Mouse (Mus musculus): ENCODE results near the gene Ano8. TPM values are rescaled to one million over a fixed set of nuclear protein-coding genes. Genes with fewer than 3 reads are reported as not detected.
"Not testable (repeated sequence)": the region's sequence is repeated elsewhere in the genome, so short reads cannot be mapped to it uniquely, and the experiment has no call there.

The Ano8 gene
- polyA plus RNA-seq (2015; fragmentation: Nextera tagmentation; extraction: Ambion mirVana): 0.79 and 1.0 TPM in 2 replicates

DNA sequence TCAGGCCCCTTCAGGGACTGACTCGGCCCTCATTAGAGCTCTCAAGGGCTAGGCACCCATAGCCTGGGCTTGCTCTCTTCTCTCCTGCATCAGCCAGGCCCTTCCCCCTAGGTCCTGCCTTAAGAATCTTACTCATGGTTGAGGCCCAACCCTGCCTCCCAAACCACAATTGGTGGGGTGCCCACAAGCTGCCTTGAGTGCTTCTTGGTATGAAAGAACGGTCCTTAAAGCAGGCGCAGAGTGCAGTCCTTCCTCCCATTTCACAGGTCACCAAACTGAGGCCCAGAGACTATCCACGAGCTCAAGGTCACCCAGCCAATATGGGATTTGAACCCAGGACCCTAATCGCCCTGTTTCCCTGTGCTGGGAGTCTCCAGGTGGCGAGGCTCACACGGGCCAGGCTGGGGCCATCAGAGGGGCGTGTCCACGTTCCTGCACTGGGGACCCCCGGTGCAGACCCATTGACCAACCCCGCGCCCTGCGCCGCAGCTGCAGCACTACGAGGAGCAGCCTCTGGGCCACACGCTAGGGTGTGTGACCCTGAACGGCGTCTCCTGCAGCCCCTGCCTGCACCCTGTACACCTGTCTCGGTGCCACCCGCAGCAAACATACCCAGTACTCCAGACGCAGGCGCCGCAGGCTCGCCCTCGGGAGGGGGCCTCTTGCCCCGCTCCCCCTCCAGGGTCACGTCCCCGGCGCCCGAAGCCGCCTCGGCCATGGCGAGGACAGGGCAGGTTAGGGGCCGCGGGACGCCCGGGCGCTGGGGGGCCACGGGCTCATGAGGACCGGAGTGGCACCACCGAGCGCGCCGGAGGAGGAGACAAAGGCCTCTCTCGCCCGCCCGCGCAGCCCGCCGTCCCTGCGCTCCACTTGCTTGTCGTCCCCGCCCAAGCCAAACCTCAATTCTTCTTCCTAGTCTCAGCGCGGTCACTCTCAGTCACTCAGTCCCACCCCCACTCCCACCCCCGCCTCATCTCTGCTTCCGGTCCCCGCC is at the start of gene Ano8:
TSS of gene Ano8 (minus strand) at position 822 of the 994 bp plus-strand sequence.
- H3K27ac ChIP-seq (ENCODE audit: low read length): peak within 1 kb of the TSS; percentile 88
- H3K9me3 ChIP-seq (ENCODE audit: control insufficient read depth, low read length): no peaks in the 10 kb centered on the region
- H3K4me2 ChIP-seq (ENCODE audit: low read depth, low read length): peak within 1 kb of the TSS; percentile 82
- ATAC-seq (ENCODE audit: low read depth): peak; percentile 71
- H3K36me3 ChIP-seq (ENCODE audit: control insufficient read depth, insufficient read depth, low read length): peaks cover 3% of the 10 kb centered on the region; the same call in 1 of the 2 replicates
- H3K9ac ChIP-seq (ENCODE audit: low read length): peak within 1 kb of the TSS; percentile 89
- peaks cover 16% of the 10 kb centered on the region for H3K4me1 ChIP-seq (replicated peaks; ENCODE audit: control insufficient read depth, insufficient read depth, low read length)
- WGBS: 4% methylated on average over 54 of the region's 58 CpGs
- H3K27me3 ChIP-seq (ENCODE audit: control insufficient read depth, insufficient read depth, low read depth, low read length): no peaks in the 10 kb centered on the region
- peak within 1 kb of the TSS; percentile 80 for H3K4me3 ChIP-seq (ENCODE audit: low read length)

DNA sequence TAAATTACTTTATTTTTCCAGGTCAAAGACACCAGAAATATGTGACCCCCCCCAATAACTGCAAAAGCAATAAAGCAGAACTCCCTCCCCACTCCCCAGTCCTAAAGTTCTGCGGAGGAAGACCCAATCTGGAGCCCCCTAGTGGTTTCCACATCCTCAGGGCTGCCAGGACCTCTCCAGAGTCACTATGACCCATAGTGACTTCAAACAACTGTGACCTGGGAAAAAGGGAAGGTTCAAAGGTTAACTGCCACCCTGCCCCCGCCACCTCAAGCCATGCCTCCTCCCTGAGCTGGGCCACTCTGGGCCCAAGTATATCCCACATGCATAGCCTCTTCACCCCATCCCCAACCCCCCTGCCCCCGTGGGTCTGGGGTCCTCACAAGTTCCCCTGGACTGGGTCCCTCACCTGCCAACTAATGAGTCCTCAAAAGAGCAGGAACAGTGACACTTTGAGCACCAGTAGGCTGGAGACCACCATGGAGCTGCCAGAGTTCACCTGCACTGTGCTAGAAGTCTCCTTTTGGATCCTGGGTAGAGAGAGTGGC is 48.6 kb upstream of the Ano8 start:
- H3K9ac ChIP-seq (ENCODE audit: low read length): no peak overlapping the region
- no peak overlapping the region for H3K4me3 ChIP-seq (ENCODE audit: low read length)
- H3K9me3 ChIP-seq (ENCODE audit: control insufficient read depth, low read length): no peaks in the 10 kb centered on the region
- 30% methylated on average over 3 of the region's 3 CpGs for WGBS
- H3K36me3 ChIP-seq (ENCODE audit: control insufficient read depth, insufficient read depth, low read length): no peaks in the 10 kb centered on the region
- H3K4me1 ChIP-seq (replicated peaks; ENCODE audit: control insufficient read depth, insufficient read depth, low read length): peaks cover 5% of the 10 kb centered on the region
- no peak for ATAC-seq (ENCODE audit: low read depth)
- H3K27ac ChIP-seq (ENCODE audit: low read length): no peak overlapping the region
- H3K4me2 ChIP-seq (ENCODE audit: low read depth, low read length): no peak overlapping the region
- H3K27me3 ChIP-seq (ENCODE audit: control insufficient read depth, insufficient read depth, low read depth, low read length): no peaks in the 10 kb centered on the region

DNA sequence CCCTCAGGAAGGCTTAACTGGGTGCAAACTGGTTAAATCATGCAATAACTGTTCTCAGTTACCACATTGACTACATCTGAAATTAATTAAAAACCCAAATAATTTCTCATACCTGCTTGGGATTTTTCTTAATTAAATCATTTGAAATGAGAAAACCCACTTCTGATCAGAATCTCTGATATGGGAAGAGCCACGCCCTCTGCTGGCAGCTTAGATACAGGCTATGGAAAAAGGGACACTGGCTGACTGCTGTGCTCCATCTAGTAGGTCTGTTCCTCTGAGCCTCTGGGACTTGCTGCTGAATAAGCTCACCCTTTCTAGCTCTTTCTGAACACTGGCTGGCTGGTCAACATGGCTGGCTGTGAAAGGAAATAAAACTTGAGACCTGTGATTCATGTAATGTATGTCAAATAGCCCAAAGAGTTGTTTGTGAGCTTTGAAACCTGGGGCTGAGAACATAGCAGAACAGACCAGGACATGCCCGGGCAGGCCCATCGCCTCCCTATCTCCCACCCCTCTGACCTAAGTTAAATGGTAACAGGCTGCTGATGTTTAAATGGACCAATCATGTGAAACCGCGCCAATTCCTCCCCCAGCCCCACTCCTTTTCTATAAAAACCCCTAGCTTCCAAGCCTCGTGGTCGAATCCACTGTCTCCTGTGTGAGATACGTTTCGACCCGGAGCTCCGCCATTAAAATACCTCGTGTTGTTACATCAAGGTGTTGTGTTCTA is 45.1 kb upstream of the Ano8 start:
- H3K4me1 ChIP-seq (replicated peaks; ENCODE audit: control insufficient read depth, insufficient read depth, low read length): peaks cover 14% of the 10 kb centered on the region
- H3K27ac ChIP-seq (ENCODE audit: low read length); H3K9ac ChIP-seq (ENCODE audit: low read length); ATAC-seq (ENCODE audit: low read depth); H3K4me3 ChIP-seq (ENCODE audit: low read length); H3K9me3 ChIP-seq (ENCODE audit: control insufficient read depth, low read length); H3K27me3 ChIP-seq (ENCODE audit: control insufficient read depth, insufficient read depth, low read depth, low read length); H3K4me2 ChIP-seq (ENCODE audit: low read depth, low read length); H3K36me3 ChIP-seq (ENCODE audit: control insufficient read depth, insufficient read depth, low read length): not testable (repeated sequence)
- WGBS: 73% methylated on average over 5 of the region's 12 CpGs

GRCm38 (mm10) chr8:71528362-71529073 is 42.8 kb upstream of the Ano8 start:
- no peaks in the 10 kb centered on the region for H3K36me3 ChIP-seq (ENCODE audit: control insufficient read depth, insufficient read depth, low read length)
- H3K9ac ChIP-seq (ENCODE audit: low read length): peak overlapping the region; percentile 28; the same call in 1 of the 2 replicates
- H3K9me3 ChIP-seq (ENCODE audit: control insufficient read depth, low read length): no peaks in the 10 kb centered on the region
- peaks cover 20% of the 10 kb centered on the region for H3K4me1 ChIP-seq (replicated peaks; ENCODE audit: control insufficient read depth, insufficient read depth, low read length)
- H3K27me3 ChIP-seq (ENCODE audit: control insufficient read depth, insufficient read depth, low read depth, low read length): peaks cover 10% of the 10 kb centered on the region; the same call in 1 of the 2 replicates
- H3K4me2 ChIP-seq (ENCODE audit: low read depth, low read length): peak overlapping the region; percentile 17; the same call in 1 of the 2 replicates
- peak; percentile 86 for ATAC-seq (ENCODE audit: low read depth)
- H3K4me3 ChIP-seq (ENCODE audit: low read length): no peak overlapping the region
- 66% methylated on average over 11 of the region's 11 CpGs for WGBS
- peak overlapping the region; percentile 96 for H3K27ac ChIP-seq (ENCODE audit: low read length)

GRCm38 (mm10) chr8:71527162-71527870 is 41.6 kb upstream of the Ano8 start:
- peaks cover 20% of the 10 kb centered on the region for H3K4me1 ChIP-seq (replicated peaks; ENCODE audit: control insufficient read depth, insufficient read depth, low read length)
- no peak for ATAC-seq (ENCODE audit: low read depth)

GRCm38 (mm10) chr8:71526272-71526671 is 40.5 kb upstream of the Ano8 start:
- H3K27me3 ChIP-seq (ENCODE audit: control insufficient read depth, insufficient read depth, low read depth, low read length): peaks cover 10% of the 10 kb centered on the region; the same call in 1 of the 2 replicates
- 17% methylated on average over 6 of the region's 6 CpGs for WGBS
- peak overlapping the region; percentile 96; the same call in 1 of the 2 replicates for H3K27ac ChIP-seq (ENCODE audit: low read length)
- no peaks in the 10 kb centered on the region for H3K9me3 ChIP-seq (ENCODE audit: control insufficient read depth, low read length)
- no peak overlapping the region for H3K4me3 ChIP-seq (ENCODE audit: low read length)
- H3K36me3 ChIP-seq (ENCODE audit: control insufficient read depth, insufficient read depth, low read length): no peaks in the 10 kb centered on the region
- peaks cover 23% of the 10 kb centered on the region for H3K4me1 ChIP-seq (replicated peaks; ENCODE audit: control insufficient read depth, insufficient read depth, low read length)
- ATAC-seq (ENCODE audit: low read depth): no peak
- no peak overlapping the region for H3K4me2 ChIP-seq (ENCODE audit: low read depth, low read length)
- H3K9ac ChIP-seq (ENCODE audit: low read length): no peak overlapping the region

More at GRCm38 (mm10) chr8:71527162-71527870, 41.6 kb upstream of the Ano8 start:
- WGBS: 43% methylated on average over 3 of the region's 3 CpGs
- no peak overlapping the region for H3K4me3 ChIP-seq (ENCODE audit: low read length)
- H3K9ac ChIP-seq (ENCODE audit: low read length): no peak overlapping the region
- H3K27me3 ChIP-seq (ENCODE audit: control insufficient read depth, insufficient read depth, low read depth, low read length): peaks cover 10% of the 10 kb centered on the region; the same call in 1 of the 2 replicates
- H3K27ac ChIP-seq (ENCODE audit: low read length): peak overlapping the region; percentile 96
- H3K36me3 ChIP-seq (ENCODE audit: control insufficient read depth, insufficient read depth, low read length): no peaks in the 10 kb centered on the region
- no peaks in the 10 kb centered on the region for H3K9me3 ChIP-seq (ENCODE audit: control insufficient read depth, low read length)
- no peak overlapping the region for H3K4me2 ChIP-seq (ENCODE audit: low read depth, low read length)

DNA sequence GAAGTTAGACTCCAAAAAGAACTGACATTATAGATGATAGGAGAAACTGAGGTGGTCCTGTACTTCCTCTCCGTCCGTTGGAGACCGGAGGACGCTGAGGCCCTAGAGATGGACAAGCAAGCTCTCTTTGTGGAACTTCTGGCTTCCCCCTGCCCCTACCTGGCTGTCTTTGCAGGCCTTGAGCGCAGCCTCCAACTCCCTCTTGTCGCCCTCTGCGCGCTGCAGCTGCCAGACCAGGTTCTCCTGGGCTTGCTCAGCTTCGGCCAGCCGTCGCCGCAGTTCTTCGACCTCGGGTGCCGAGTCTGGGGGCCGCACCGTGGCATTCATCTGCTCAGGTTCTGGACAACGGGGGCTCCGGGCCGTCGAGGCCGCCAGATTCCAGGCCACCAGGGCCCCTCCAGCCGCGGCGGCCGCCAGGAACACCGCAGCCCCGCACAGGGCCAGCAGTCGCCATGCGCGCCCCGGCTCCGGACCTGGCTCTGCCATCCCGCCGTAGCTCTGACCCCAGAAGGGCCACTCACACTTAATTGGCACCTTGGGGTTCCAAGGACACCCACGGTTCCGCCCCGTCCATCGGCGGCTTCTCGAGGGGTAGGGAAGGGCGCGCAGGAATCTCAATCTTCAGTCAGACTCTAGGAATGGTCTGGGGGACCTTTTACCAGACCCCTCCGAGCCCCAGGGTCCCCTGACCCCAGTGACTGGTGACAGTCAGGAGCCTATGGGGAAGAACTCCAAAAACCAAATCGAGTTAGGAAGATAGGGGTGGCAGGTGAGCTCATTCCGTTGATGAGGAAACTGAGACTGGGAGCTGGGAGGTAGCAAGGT is 39.7 kb upstream of the Ano8 start, which contains the start of gene Ccdc194:
TSS of gene Ccdc194 (minus strand) at position 486 of the 825 bp plus-strand sequence.
- H3K4me3 ChIP-seq (ENCODE audit: low read length): no peak within 1 kb of the TSS
- H3K27me3 ChIP-seq (ENCODE audit: control insufficient read depth, insufficient read depth, low read depth, low read length): peaks cover 10% of the 10 kb centered on the region; the same call in 1 of the 2 replicates
- H3K4me2 ChIP-seq (ENCODE audit: low read depth, low read length): peak within 1 kb of the TSS; percentile 22; the same call in 1 of the 2 replicates
- H3K36me3 ChIP-seq (ENCODE audit: control insufficient read depth, insufficient read depth, low read length): no peaks in the 10 kb centered on the region
- 14% methylated on average over 46 of the region's 46 CpGs for WGBS
- H3K27ac ChIP-seq (ENCODE audit: low read length): peak within 1 kb of the TSS; percentile 96
- ATAC-seq (ENCODE audit: low read depth): no peak
- H3K9me3 ChIP-seq (ENCODE audit: control insufficient read depth, low read length): no peaks in the 10 kb centered on the region
- peaks cover 24% of the 10 kb centered on the region for H3K4me1 ChIP-seq (replicated peaks; ENCODE audit: control insufficient read depth, insufficient read depth, low read length)
- peak within 1 kb of the TSS; percentile 32 for H3K9ac ChIP-seq (ENCODE audit: low read length)
